Mouse (Mus musculus): Measurements from ENCODE around the gene Adap1. TPM values are rescaled to one million over a fixed set of nuclear protein-coding genes. Genes with fewer than 3 reads are reported as not detected.

Gene Adap1
- total and polyA plus RNA-seq, 2 experiments from 2014 or later, result 141 to 253 TPM

DNA sequence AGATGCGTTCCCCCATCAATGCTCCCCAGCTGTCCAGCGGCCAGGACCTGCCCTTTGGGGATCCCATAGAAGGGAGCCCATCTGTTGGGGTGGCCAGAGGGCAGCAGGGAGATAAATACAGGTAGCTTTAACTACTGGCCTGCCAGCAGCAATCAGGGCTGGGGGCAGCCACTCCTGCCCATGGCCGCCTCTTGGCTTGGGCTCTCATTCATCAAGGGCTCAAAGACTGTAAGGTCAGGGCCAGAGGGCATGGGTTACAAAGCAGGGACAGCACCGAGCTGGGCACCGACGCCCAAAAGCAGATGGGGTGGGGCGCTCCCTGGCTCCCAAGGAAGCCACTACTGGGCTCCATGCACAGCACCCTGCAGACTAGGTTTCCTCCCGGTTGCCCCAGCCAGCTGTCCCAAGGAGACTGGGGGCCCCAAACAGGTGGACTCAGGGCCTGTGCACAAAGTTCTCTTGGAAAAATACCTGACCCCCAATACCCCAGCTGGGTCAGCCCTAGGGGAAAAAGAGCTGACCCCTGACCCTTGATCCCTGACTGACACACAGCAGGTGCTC lies 53.3 kb downstream of the Adap1 start:
- no peak for ATAC-seq (ENCODE audit: low FRiP score)
- no peaks in the 10 kb centered on the region for H3K27me3 ChIP-seq (ENCODE audit: insufficient read depth, low read length)
- H3K27ac ChIP-seq (ENCODE audit: low read depth, low read length), result no peak overlapping the region; the same call in 1 of the 2 replicates
- H3K9ac ChIP-seq (replicated peaks; ENCODE audit: low read length, poor library complexity, severe bottlenecking), result no peak overlapping the region
- H3K9me3 ChIP-seq (ENCODE audit: low read length), result no peaks in the 10 kb centered on the region
- H3K4me3 ChIP-seq (ENCODE audit: low read depth, low read length), result no peak overlapping the region
- no peak overlapping the region for H3K4me2 ChIP-seq (ENCODE audit: low read depth, low read length, poor library complexity, severe bottlenecking)
- no peaks in the 10 kb centered on the region for H3K4me1 ChIP-seq (ENCODE audit: insufficient read depth, low read length)
- 63% methylated on average over 8 of the region's 8 CpGs for WGBS
- H3K36me3 ChIP-seq (ENCODE audit: insufficient read depth, low read length), result peaks cover 33% of the 10 kb centered on the region
- no peak for DNase-seq (ENCODE audit: low spot score)
- TF ChIP-seq CTCF (IDR thresholded peaks at IDR 0.05), result no peak

DNA sequence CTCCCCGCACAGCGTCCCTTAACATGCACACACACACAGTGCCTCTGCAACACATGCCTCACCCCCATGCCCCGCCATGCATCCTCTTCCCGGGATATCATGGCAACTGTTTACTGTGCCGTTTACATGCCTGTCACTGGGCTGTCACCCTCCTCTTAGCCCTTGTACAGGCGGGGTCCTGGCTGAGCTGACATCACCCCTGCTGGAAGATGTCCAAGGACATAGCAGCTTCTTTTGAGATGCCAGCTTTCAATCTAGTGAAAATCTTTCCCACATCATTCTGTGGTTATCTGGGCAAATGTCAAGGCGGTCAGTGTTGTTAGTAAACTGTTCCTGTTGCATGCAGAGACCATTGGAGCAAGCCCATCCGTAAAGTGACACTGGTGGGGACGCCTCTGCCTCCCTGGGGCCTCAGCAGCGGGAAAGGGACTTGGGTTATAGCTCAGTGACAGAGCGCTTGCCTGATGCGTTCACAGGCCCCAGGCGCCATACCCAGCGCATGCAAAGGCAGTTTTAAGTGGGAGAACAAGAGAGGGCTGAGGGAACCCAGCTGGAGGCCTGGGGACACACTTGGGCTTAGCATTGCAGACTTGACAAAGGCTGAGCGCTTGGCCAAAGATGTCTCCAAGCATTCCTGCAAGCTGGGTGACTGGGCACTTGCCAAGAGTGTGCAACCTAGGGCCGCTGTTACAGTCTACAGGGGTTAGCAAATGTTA lies 54.5 kb downstream of the Adap1 start:
- Histone ChIP-seq H3K9me3 (ENCODE audit: low read length) (no peaks in the 10 kb centered on the region), H3K36me3 (ENCODE audit: insufficient read depth, low read length) (peaks cover 43% of the 10 kb centered on the region), H3K4me1 (ENCODE audit: insufficient read depth, low read length) (no peaks in the 10 kb centered on the region), H3K4me2 (ENCODE audit: low read depth, low read length, poor library complexity, severe bottlenecking) (no peak overlapping the region), H3K27ac (ENCODE audit: low read depth, low read length) (no peak overlapping the region), H3K27me3 (ENCODE audit: insufficient read depth, low read length) (no peaks in the 10 kb centered on the region), H3K4me3 (ENCODE audit: low read depth, low read length) (no peak overlapping the region), H3K9ac (replicated peaks; ENCODE audit: low read length, poor library complexity, severe bottlenecking) (no peak overlapping the region)
- DNase-seq (ENCODE audit: low spot score) (peak; percentile 21), ATAC-seq (ENCODE audit: low FRiP score) (no peak)
- WGBS, result 62% methylated on average over 16 of the region's 16 CpGs
- no peak for TF ChIP-seq CTCF (IDR thresholded peaks at IDR 0.05)

DNA sequence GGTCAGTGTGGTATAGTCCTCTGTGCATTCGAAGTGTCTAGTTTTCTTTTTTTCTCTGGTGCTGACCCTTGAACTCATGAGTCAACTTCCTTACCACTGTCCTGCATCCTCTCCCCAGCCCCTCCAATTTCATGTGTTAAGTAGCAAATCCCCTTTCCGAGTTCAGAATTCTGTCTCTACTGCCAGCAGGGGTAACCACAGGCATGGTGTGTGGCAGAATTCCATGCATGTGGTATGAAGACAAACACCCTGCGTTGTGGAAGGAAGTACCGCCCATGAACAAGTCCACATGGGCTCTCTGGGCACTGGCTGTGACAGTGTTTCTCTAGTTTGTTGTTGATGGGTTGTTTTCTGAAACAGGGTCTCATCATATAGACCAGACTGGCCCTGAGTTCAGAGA lies 57.8 kb downstream of the Adap1 start:
- Histone ChIP-seq H3K36me3 (ENCODE audit: insufficient read depth, low read length) (peaks cover 66% of the 10 kb centered on the region), H3K27ac (ENCODE audit: low read depth, low read length) (no peak overlapping the region), H3K4me3 (ENCODE audit: low read depth, low read length) (no peak overlapping the region), H3K27me3 (ENCODE audit: insufficient read depth, low read length) (no peaks in the 10 kb centered on the region), H3K4me2 (ENCODE audit: low read depth, low read length, poor library complexity, severe bottlenecking) (no peak overlapping the region), H3K4me1 (ENCODE audit: insufficient read depth, low read length) (no peaks in the 10 kb centered on the region), H3K9me3 (ENCODE audit: low read length) (no peaks in the 10 kb centered on the region), H3K9ac (replicated peaks; ENCODE audit: low read length, poor library complexity, severe bottlenecking) (no peak overlapping the region)
- DNase-seq (ENCODE audit: low spot score) (no peak), ATAC-seq (ENCODE audit: low FRiP score) (no peak)
- WGBS, result 88% methylated on average over 4 of the region's 4 CpGs
- TF ChIP-seq CTCF (IDR thresholded peaks at IDR 0.05), result no peak

DNA sequence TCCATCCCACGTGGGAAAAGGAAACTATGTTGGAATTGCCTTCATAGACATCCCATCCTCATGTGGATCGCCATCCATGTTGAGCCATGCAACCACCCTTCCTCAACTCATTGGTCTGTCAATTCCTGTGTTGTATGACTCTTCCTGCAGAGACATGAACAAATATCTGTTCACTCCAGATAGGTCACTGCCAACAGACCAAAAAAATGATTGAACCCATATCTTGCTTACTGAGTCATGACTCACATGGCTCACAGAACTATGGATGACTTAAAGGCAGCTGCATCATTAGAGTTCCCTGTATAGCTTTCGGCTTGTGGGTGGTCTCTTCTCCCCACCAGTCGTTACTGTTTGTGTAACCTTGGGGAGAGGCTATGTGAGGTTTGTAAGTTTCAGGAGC lies 64.0 kb downstream of the Adap1 start:
- 98% methylated on average over 4 of the region's 4 CpGs for WGBS
- Histone ChIP-seq H3K27ac (ENCODE audit: low read depth, low read length) (no peak overlapping the region), H3K4me3 (ENCODE audit: low read depth, low read length) (no peak overlapping the region), H3K9ac (replicated peaks; ENCODE audit: low read length, poor library complexity, severe bottlenecking) (no peak overlapping the region), H3K4me1 (ENCODE audit: insufficient read depth, low read length) (no peaks in the 10 kb centered on the region), H3K27me3 (ENCODE audit: insufficient read depth, low read length) (no peaks in the 10 kb centered on the region), H3K4me2 (ENCODE audit: low read depth, low read length, poor library complexity, severe bottlenecking) (no peak overlapping the region), H3K36me3 (ENCODE audit: insufficient read depth, low read length) (peaks cover 51% of the 10 kb centered on the region), H3K9me3 (ENCODE audit: low read length) (no peaks in the 10 kb centered on the region)
- TF ChIP-seq CTCF (IDR thresholded peaks at IDR 0.05), result no peak
- ATAC-seq (ENCODE audit: low FRiP score) (no peak), DNase-seq (ENCODE audit: low spot score) (no peak)

DNA sequence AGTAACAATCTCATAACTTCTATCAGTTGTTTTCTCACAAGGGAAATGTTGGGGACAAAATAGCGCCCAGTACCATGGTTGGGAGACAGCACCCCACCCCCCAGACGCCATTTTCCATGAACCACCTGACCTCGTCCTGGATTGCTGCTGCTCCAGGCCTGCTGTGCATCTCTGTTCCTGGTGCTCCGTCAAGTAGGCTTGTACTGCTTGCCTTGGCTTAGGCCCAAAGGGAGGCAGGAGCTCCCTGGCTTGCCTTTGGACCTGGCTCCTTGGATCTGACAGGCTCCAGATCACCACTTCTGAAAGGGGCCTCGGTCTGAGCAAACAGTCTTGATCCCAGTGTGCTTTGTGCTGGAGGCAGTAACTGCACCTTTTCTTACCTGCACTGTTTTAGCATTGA lies 65.6 kb downstream of the Adap1 start:
- no peak for DNase-seq (ENCODE audit: low spot score)
- no peaks in the 10 kb centered on the region for H3K27me3 ChIP-seq (ENCODE audit: insufficient read depth, low read length)
- no peaks in the 10 kb centered on the region for H3K4me1 ChIP-seq (ENCODE audit: insufficient read depth, low read length)
- H3K27ac ChIP-seq (ENCODE audit: low read depth, low read length), result no peak overlapping the region
- no peak overlapping the region for H3K4me3 ChIP-seq (ENCODE audit: low read depth, low read length)
- H3K9ac ChIP-seq (replicated peaks; ENCODE audit: low read length, poor library complexity, severe bottlenecking), result no peak overlapping the region
- H3K9me3 ChIP-seq (ENCODE audit: low read length), result no peaks in the 10 kb centered on the region
- no peak for TF ChIP-seq CTCF (IDR thresholded peaks at IDR 0.05)
- H3K36me3 ChIP-seq (ENCODE audit: insufficient read depth, low read length), result peaks cover 36% of the 10 kb centered on the region
- 83% methylated on average over 5 of the region's 5 CpGs for WGBS
- H3K4me2 ChIP-seq (ENCODE audit: low read depth, low read length, poor library complexity, severe bottlenecking), result no peak overlapping the region
- no peak for ATAC-seq (ENCODE audit: low FRiP score)

DNA sequence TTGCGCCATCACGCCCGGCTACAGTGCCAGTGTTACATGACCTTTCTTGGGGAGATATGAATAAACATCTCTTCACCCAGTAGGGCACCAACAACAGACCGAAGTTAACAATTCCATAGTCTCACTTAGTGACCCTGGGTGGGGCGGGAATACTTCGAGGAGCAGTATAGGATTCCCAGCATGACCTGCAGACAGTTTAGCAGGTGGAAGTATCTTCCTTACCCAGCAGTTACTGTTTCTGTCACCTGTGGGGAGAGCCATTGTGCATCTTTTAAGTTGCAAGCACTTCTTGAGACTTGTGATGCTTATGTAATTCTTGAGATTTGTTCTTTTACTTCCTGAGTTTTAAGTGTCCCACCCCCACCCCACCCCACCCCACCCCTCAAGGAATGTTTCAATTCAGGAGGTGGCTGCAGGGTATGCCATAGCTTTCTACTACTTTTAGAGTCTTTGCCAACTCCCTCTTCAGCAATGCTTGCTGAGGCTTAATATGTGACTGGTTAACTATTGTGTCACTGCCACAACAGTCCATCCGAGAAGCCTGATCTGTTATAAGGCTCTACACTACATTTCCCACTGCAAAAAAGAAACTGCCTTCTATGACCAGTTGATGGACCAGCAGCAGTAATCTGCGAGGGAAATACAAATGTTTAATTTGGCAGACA lies 66.9 kb downstream of the Adap1 start:
- Histone ChIP-seq H3K27ac (ENCODE audit: low read depth, low read length) (no peak overlapping the region), H3K4me1 (ENCODE audit: insufficient read depth, low read length) (peaks cover 3% of the 10 kb centered on the region), H3K27me3 (ENCODE audit: insufficient read depth, low read length) (no peaks in the 10 kb centered on the region), H3K9me3 (ENCODE audit: low read length) (no peaks in the 10 kb centered on the region), H3K9ac (replicated peaks; ENCODE audit: low read length, poor library complexity, severe bottlenecking) (no peak overlapping the region), H3K4me3 (ENCODE audit: low read depth, low read length) (no peak overlapping the region), H3K36me3 (ENCODE audit: insufficient read depth, low read length) (peaks cover 23% of the 10 kb centered on the region), H3K4me2 (ENCODE audit: low read depth, low read length, poor library complexity, severe bottlenecking) (no peak overlapping the region)
- DNase-seq (ENCODE audit: low spot score), result no peak
- ATAC-seq (ENCODE audit: low FRiP score), result no peak
- TF ChIP-seq CTCF (IDR thresholded peaks at IDR 0.05), result no peak
- 89% methylated on average over 8 of the region's 8 CpGs for WGBS
